Mouse (Mus musculus): ENCODE results near the gene Lrrc75a.

- TF ChIP-seq CTCF (IDR thresholded peaks at IDR 0.05; ENCODE audit: insufficient read depth, low read length) (peak; percentile 37), POLR2A (IDR thresholded peaks at IDR 0.05; ENCODE audit: borderline replicate concordance, extremely low read depth, low read depth, low read length) (0 out of 2 replicates have a peak, but pooled peaks have one; percentile 19)
Measured at GRCm38 (mm10) chr11:62648591-62649391, 468 bp upstream of the Lrrc75a start, which contains the start of gene Mmgt2.
